Mouse (Mus musculus) limb, embryonic 14.5 days (tissue): ENCODE results near the gene Cyth1. TPM values are rescaled to one million over a fixed set of nuclear protein-coding genes. Genes with fewer than 3 reads are reported as not detected.

Source experiments
- ATAC-seq: fragments of 200-750 bp; cut with Nextera tagmentation; 2 replicates; pipeline ENCODE4 v1.8.0; 2017; ENCODE audit warnings: low read depth, moderate number of reproducible peaks, moderate TSS enrichment; ENCODE audit not compliant: low FRiP score
- DNase-seq: peaks from one replicate; pipeline ENCODE4 v3.0.0-alpha.2; 2015; ENCODE audit warnings: low spot score
- H3K27ac ChIP-seq: fragments of 300-500 bp; sonication (generic); replicated peaks from 2 replicates; pipeline ENCODE4 v1.5.1; 2014; ENCODE audit warnings: low read depth, mild to moderate bottlenecking, low read length, moderate library complexity, mixed read lengths
- H3K27me3 ChIP-seq: fragments of 300-500 bp; sonication (generic); 2 replicates; pipeline ENCODE4 v1.6.1; 2014; ENCODE audit warnings: low read length, mixed read lengths; ENCODE audit not compliant: control insufficient read depth, insufficient read depth
- H3K36me3 ChIP-seq: fragments of 300-500 bp; sonication (generic); 2 replicates; pipeline ENCODE4 v1.6.1; 2014; ENCODE audit warnings: mild to moderate bottlenecking, low read length, moderate library complexity, mixed read lengths; ENCODE audit not compliant: control insufficient read depth, insufficient read depth
- H3K4me1 ChIP-seq: fragments of 300-500 bp; sonication (generic); 2 replicates; pipeline ENCODE4 v1.6.1; 2014; ENCODE audit warnings: antibody characterized with exemption, low read length, mixed read lengths; ENCODE audit not compliant: control insufficient read depth, insufficient read depth
- H3K4me2 ChIP-seq: fragments of 300-500 bp; sonication (generic); replicated peaks from 2 replicates; pipeline ENCODE4 v1.6.1; 2014; ENCODE audit warnings: low read depth, mild to moderate bottlenecking, low read length, moderate library complexity; ENCODE audit not compliant: severe bottlenecking
- H3K4me3 ChIP-seq: fragments of 300-500 bp; sonication (generic); replicated peaks from 2 replicates; pipeline ENCODE4 v1.5.1; 2014; ENCODE audit warnings: low read length
- H3K9ac ChIP-seq: fragments of 300-500 bp; sonication (generic); 2 replicates; pipeline ENCODE4 v1.6.1; 2014; ENCODE audit warnings: mild to moderate bottlenecking, low read depth, low read length, moderate library complexity; ENCODE audit not compliant: severe bottlenecking
- H3K9me3 ChIP-seq: fragments of 300-500 bp; sonication (generic); 2 replicates; pipeline ENCODE4 v1.6.1; 2016; ENCODE audit warnings: low read length; ENCODE audit not compliant: control insufficient read depth
- POLR2A ChIP-seq: fragments of 200-500 bp; IDR thresholded peaks from 2 replicates; pipeline ENCODE4 v1.8.0; 2012; ENCODE audit warnings: inconsistent platforms, mild to moderate bottlenecking, moderate library complexity, borderline replicate concordance; ENCODE audit not compliant: insufficient read depth, insufficient read length; ENCODE audit errors: extremely low read depth
- WGBS: fragments of 180-500 bp; shearing (Covaris S2); extraction: QIAGEN DNeasy Blood & Tissue Kit; methylation state at CpG from one replicate; pipeline ENCODE4 v1.1.7; 2014; 5-methylcytosine and 5-hydroxymethylcytosine counted together
- polyA plus RNA-seq, 2 experiments: library from polyadenylated mRNA; depleted of rRNA in 1 of 2; stranded (reverse) in 1 of 2; unstranded in 1 of 2; fragments of >200 nt; fragmentation: Nextera tagmentation in 1 of 2; extraction: Ambion mirVana in 1 of 2; gene quantifications; 2 replicates each; pipeline versions ENCODE4 v1.2.1 to v1.2.3; 2012 to 2014

Gene Cyth1
- polyA plus RNA-seq, 2 experiments = 13.5 to 22.3 TPM

GRCm38 (mm10) chr11:118222351-118222885 is 26.0 kb downstream of the Cyth1 start:
- TF ChIP-seq POLR2A = no peak
- H3K9ac ChIP-seq = no peak overlapping the region
- H3K36me3 ChIP-seq = no peaks in the 10 kb centered on the region
- no peaks in the 10 kb centered on the region for H3K27me3 ChIP-seq
- no peak overlapping the region for H3K4me2 ChIP-seq
- no peaks in the 10 kb centered on the region for H3K9me3 ChIP-seq
- DNase-seq (no peak), ATAC-seq (no peak)
- H3K27ac ChIP-seq = no peak overlapping the region
- no peak overlapping the region for H3K4me3 ChIP-seq
- 62% methylated on average over 6 of the region's 6 CpGs for WGBS
- H3K4me1 ChIP-seq = peaks cover 2% of the 10 kb centered on the region; the same call in 1 of the 2 replicates

- no peaks in the 10 kb centered on the region for H3K4me1 ChIP-seq
- no peaks in the 10 kb centered on the region for H3K36me3 ChIP-seq
- DNase-seq = peak; percentile 32
- no peak overlapping the region for H3K4me3 ChIP-seq
- H3K27me3 ChIP-seq = no peaks in the 10 kb centered on the region
- no peaks in the 10 kb centered on the region for H3K9me3 ChIP-seq
- no peak for TF ChIP-seq POLR2A
- no peak overlapping the region for H3K27ac ChIP-seq
- ATAC-seq = no peak
- H3K9ac ChIP-seq = no peak overlapping the region
- 21% methylated on average over 7 of the region's 7 CpGs for WGBS
- H3K4me2 ChIP-seq = no peak overlapping the region
Observed at GRCm38 (mm10) chr11:118220561-118221262, 27.7 kb downstream of the Cyth1 start.

- Histone ChIP-seq H3K4me1 (no peaks in the 10 kb centered on the region), H3K4me2 (no peak overlapping the region), H3K9me3 (no peaks in the 10 kb centered on the region), H3K4me3 (no peak overlapping the region), H3K9ac (no peak overlapping the region), H3K27ac (no peak overlapping the region), H3K27me3 (no peaks in the 10 kb centered on the region), H3K36me3 (no peaks in the 10 kb centered on the region)
- no peak for DNase-seq
- TF ChIP-seq POLR2A = no peak
- WGBS = 82% methylated on average over 4 of the region's 4 CpGs
- ATAC-seq = no peak
Observed at GRCm38 (mm10) chr11:118219066-118219465, 29.3 kb downstream of the Cyth1 start.

- Histone ChIP-seq H3K4me1 (peaks cover 15% of the 10 kb centered on the region), H3K27me3 (no peaks in the 10 kb centered on the region), H3K4me2 (no peak overlapping the region), H3K36me3 (no peaks in the 10 kb centered on the region), H3K27ac (no peak overlapping the region), H3K9me3 (no peaks in the 10 kb centered on the region), H3K9ac (no peak overlapping the region), H3K4me3 (no peak overlapping the region)
- 78% methylated on average over 6 of the region's 6 CpGs for WGBS
- ATAC-seq = no peak
- DNase-seq = no peak
- TF ChIP-seq POLR2A = no peak
Observed at GRCm38 (mm10) chr11:118216468-118216867, 31.9 kb downstream of the Cyth1 start.

- Histone ChIP-seq H3K4me2 (no peak overlapping the region), H3K9me3 (no peaks in the 10 kb centered on the region), H3K4me1 (peaks cover 19% of the 10 kb centered on the region), H3K27ac (no peak overlapping the region), H3K9ac (no peak overlapping the region), H3K36me3 (no peaks in the 10 kb centered on the region), H3K27me3 (no peaks in the 10 kb centered on the region), H3K4me3 (no peak overlapping the region)
- DNase-seq = no peak
- 71% methylated on average over 5 of the region's 5 CpGs for WGBS
- TF ChIP-seq POLR2A = no peak
- ATAC-seq = no peak
Observed at GRCm38 (mm10) chr11:118215928-118216458, 32.4 kb downstream of the Cyth1 start.
